Mouse (Mus musculus) liver, postnatal 0 days (tissue): ENCODE data around the gene Zmat5.

Experiments used
- CTCF ChIP-seq: sonication (generic); IDR thresholded peaks from 2 replicates; pipeline ENCODE4 v1.5.1; 2016; ENCODE audit warnings: antibody characterized with exemption, low read depth
- EP300 ChIP-seq: IDR thresholded peaks from 2 replicates; pipeline ENCODE4 v1.6.1; 2016; ENCODE audit warnings: antibody characterized with exemption, low read depth, mild to moderate bottlenecking

- TF ChIP-seq CTCF (no peak), EP300 (no peak)
These were observed 34.2 kb downstream of the Zmat5 start for GRCm38 (mm10) chr11:4738719-4739118.
